8 mouse cellular contexts compared by ENCODE assay signal in the genomic region with DNA sequence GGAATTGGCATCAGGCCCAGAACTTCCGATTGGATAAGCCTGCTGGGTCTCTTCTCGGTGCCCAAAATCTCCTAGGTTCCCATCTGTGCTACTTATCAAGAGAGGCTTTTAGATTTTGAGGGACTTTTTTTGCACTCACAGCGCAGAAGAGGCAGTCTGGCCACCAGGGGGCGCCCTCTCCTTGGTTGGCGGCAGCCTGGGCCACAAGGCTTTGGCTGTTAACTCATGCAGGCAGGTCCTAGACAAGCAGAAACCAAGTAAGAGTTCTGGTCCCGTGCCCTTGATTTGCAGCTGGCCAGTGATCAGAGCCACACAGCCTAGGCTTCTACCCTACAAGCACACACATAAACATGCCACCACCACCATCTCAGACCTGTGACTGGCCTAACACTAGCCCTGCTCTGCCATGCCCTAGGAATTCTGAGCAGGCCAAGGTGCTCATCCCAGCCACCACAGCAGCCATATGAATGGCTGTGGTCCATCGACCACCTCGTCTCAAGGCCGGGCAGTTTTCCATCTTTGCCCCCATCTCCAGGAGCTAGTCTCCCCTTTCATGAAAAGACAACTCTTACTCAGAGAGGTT. TPM values are rescaled to one million over a fixed set of nuclear protein-coding genes. Genes with fewer than 3 reads are reported as not detected.
DNase-seq lines count a peak whose midpoint lies in the region; ATAC-seq lines count a peak whose summit lies in the region.

No protein-coding gene starts in this region.

- no peak for ATAC-seq in CD4-positive, CD25-positive, alpha-beta regulatory T cell, adult 4 months

- peak; percentile 81 for DNase-seq in CD4-positive, CD25-positive, alpha-beta regulatory T cell, adult 2 months (ENCODE audit: low read depth, low spot score)
- DNase-seq in cerebellum, postnatal 14 days: peak; percentile 87 to 94
- peak; percentile 67 for DNase-seq in gastrocnemius, adult 18-20 months (ENCODE audit: low spot score)
- DNase-seq in induced T-regulatory cell, adult 2 months (ENCODE audit: low read depth): peak; percentile 77
- peak; percentile 39 to 68 for DNase-seq in left cerebral cortex, adult 8-10 months (ENCODE audit: low spot score in 2 of 2)
- peak; percentile 80 for DNase-seq in mesoderm, embryonic 11.5 days (ENCODE audit: low read depth, low spot score)
- DNase-seq in spleen, postnatal 14 days (ENCODE audit: low spot score in 2 of 2): peak; percentile 61 to 79

RNA-seq across cellular contexts. Expression of a gene that starts 12.5 kb away (rescaled TPM):
- polyA plus RNA-seq in CD4-positive, CD25-positive, alpha-beta regulatory T cell, adult 4 months (2017; shearing (Covaris generic)): not detected
- total RNA-seq in gastrocnemius, adult 18-20 months (2021): not detected
- total RNA-seq in left cerebral cortex, adult 8-10 months (2022): not detected

RNA-seq across cellular contexts. Expression of a gene that starts 18.7 kb away (rescaled TPM):
- 1 to 10 TPM; 5.7 to 8.4 TPM for polyA plus RNA-seq in CD4-positive, CD25-positive, alpha-beta regulatory T cell, adult 4 months (2017; shearing (Covaris generic))
- total RNA-seq in gastrocnemius, adult 18-20 months (2021): 10 to 100 TPM; 49.7 to 54.2 TPM
- total RNA-seq in left cerebral cortex, adult 8-10 months (2022): 10 to 100 TPM; 46.3 to 50.7 (median 49.6) TPM
